Mouse (Mus musculus) liver, embryonic 16.5 days (tissue): ENCODE measurements around the gene Gxylt2. TPM values are rescaled to one million over a fixed set of nuclear protein-coding genes. Genes with fewer than 3 reads are reported as not detected.
A peak's percentile ranks its signal among the peaks of the same experiment; 100 is the strongest.

Experiments
- ATAC-seq: fragments of 200-750 bp; cut with Nextera tagmentation; 2 replicates; pipeline ENCODE4 v1.8.0; 2017; ENCODE audit warnings: low read depth, mild to moderate bottlenecking, moderate number of reproducible peaks, moderate library complexity
- H3K27ac ChIP-seq: fragments of 300-500 bp; sonication (generic); 2 replicates; pipeline ENCODE4 v1.5.1; 2014; ENCODE audit warnings: mild to moderate bottlenecking, low read length
- H3K27me3 ChIP-seq: fragments of 300-500 bp; sonication (generic); 2 replicates; pipeline ENCODE4 v1.6.1; 2014; ENCODE audit warnings: low read depth, low read length, mixed read lengths; ENCODE audit not compliant: control insufficient read depth, insufficient read depth
- H3K36me3 ChIP-seq: fragments of 300-500 bp; sonication (generic); 2 replicates; pipeline ENCODE4 v1.6.1; 2014; ENCODE audit warnings: mild to moderate bottlenecking; ENCODE audit not compliant: control insufficient read depth, insufficient read depth
- H3K4me1 ChIP-seq: fragments of 300-500 bp; sonication (generic); 2 replicates; pipeline ENCODE4 v1.6.1; 2014; ENCODE audit warnings: low read depth, low read length, mixed read lengths; ENCODE audit not compliant: control insufficient read depth
- H3K4me2 ChIP-seq: fragments of 300-500 bp; sonication (generic); 2 replicates; pipeline ENCODE4 v1.6.1; 2014; ENCODE audit warnings: low read depth, low read length, mixed read lengths
- H3K4me3 ChIP-seq: fragments of 300-500 bp; sonication (generic); 2 replicates; pipeline ENCODE4 v1.5.1; 2014; ENCODE audit warnings: low read depth, mild to moderate bottlenecking, low read length
- H3K9ac ChIP-seq: fragments of 300-500 bp; sonication (generic); 2 replicates; pipeline ENCODE4 v1.6.1; 2014; ENCODE audit warnings: low read depth, low read length
- H3K9me3 ChIP-seq: fragments of 300-500 bp; sonication (generic); replicated peaks from 2 replicates; pipeline ENCODE4 v1.6.1; 2016; ENCODE audit warnings: low read length; ENCODE audit not compliant: control insufficient read depth
- WGBS: fragments of 180-500 bp; shearing (Covaris S2); extraction: QIAGEN DNeasy Blood & Tissue Kit; methylation state at CpG from one replicate; pipeline ENCODE4 v1.1.7; 2014; ENCODE audit not compliant: insufficient replicate concordance; 5-methylcytosine and 5-hydroxymethylcytosine counted together
- polyA plus RNA-seq: library from polyadenylated mRNA; unstranded; fragments of >200 nt; fragmentation: Nextera tagmentation; extraction: Ambion mirVana; gene quantifications from 2 replicates; pipeline ENCODE4 v1.2.1, GENCODE M21; 2015

The Gxylt2 gene
- polyA plus RNA-seq, 1 experiment from 2014 or later = 0.08 TPM

DNA sequence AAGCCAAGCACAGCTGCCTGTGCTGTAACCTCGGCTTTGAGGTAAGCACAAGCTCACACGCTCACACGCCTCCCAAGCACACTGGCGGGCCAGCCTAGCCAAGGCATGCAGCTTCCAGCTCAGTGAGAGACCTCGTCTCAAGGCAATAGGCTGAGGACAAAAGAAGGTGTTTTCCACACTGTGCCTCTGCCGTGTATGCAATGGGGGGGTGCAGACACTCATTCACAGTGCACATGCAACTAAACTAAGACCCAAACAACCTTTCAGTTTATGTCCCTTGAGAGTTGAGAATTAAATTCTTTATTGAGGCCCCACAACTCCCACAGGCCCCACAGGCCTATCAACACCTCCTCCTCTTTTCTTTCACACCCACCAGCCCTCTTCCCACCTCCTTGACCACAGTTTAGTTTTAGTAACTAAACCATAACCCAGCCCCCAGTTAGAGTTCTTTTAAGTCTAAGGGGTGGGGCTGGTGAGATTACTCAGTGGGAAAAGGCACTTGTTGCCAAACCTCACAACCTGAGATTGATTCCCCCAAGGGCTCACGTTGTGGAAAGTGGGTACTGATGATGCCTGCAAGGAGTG, 119.9 kb downstream of the Gxylt2 start:
- no peaks in the 10 kb centered on the region for H3K4me1 ChIP-seq
- no peak for ATAC-seq
- H3K9me3 ChIP-seq = no peaks in the 10 kb centered on the region
- WGBS = 51% methylated on average over 7 of the region's 7 CpGs
- no peak overlapping the region for H3K4me2 ChIP-seq
- no peak overlapping the region for H3K27ac ChIP-seq
- no peak overlapping the region for H3K9ac ChIP-seq
- H3K4me3 ChIP-seq = no peak overlapping the region
- H3K36me3 ChIP-seq = no peaks in the 10 kb centered on the region
- no peaks in the 10 kb centered on the region for H3K27me3 ChIP-seq

DNA sequence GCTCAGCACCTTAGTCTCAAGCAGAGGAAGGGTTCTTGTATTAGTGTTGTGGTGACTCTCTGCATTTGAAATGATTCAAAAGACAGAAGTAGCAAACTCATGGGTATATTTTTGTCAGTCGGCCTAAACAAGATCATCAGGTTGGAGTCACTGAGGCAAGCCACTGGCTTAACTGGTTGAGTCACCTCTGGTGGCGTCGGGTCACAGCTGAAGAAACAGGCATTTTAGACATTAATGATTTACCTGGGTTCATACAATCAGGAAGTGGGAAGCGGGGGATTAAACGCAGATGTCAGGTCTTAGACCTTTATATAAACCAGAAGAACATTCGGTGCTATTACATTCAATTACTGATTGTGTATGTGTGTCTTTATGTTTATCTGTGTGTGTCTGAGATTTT, 121.5 kb downstream of the Gxylt2 start:
- WGBS = 61% methylated on average over 6 of the region's 6 CpGs
- no peak overlapping the region for H3K9ac ChIP-seq
- H3K36me3 ChIP-seq = no peaks in the 10 kb centered on the region
- H3K9me3 ChIP-seq = no peaks in the 10 kb centered on the region
- no peak overlapping the region for H3K27ac ChIP-seq
- no peak for ATAC-seq
- H3K4me1 ChIP-seq = no peaks in the 10 kb centered on the region
- no peak overlapping the region for H3K4me3 ChIP-seq
- no peaks in the 10 kb centered on the region for H3K27me3 ChIP-seq
- no peak overlapping the region for H3K4me2 ChIP-seq

GRCm38 (mm10) chr6:100828565-100828964, 124.0 kb downstream of the Gxylt2 start:
- no peak for ATAC-seq
- H3K4me1 ChIP-seq = no peaks in the 10 kb centered on the region
- 77% methylated on average over 7 of the region's 7 CpGs for WGBS

DNA sequence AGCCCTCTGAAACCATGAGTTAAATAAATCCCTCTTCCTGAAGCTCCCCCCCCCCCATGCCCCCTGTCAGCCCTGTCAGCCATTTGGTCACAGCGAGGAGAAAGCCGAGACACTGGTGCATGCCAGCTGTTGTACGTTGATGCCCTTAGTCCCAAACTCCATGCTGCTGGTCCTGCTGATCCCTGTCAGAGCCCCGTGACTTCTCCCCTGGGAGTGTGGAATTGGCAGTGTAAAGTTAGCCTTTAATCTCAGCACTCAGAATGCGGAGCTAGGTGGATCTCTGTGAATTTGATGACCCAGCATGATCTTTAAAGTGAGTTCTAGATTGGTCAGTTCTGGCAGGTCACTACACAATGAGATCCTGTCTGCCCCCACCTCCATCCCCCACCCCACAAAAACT, 125.2 kb downstream of the Gxylt2 start:
- Histone ChIP-seq H3K4me1 (peaks cover 2% of the 10 kb centered on the region), H3K27me3 (no peaks in the 10 kb centered on the region), H3K4me2 (no peak overlapping the region), H3K36me3 (no peaks in the 10 kb centered on the region), H3K9me3 (no peaks in the 10 kb centered on the region), H3K27ac (no peak overlapping the region), H3K9ac (no peak overlapping the region), H3K4me3 (no peak overlapping the region)
- no peak for ATAC-seq
- WGBS = 72% methylated on average over 5 of the region's 5 CpGs

More at GRCm38 (mm10) chr6:100828565-100828964, 124.0 kb downstream of the Gxylt2 start:
- H3K36me3 ChIP-seq = no peaks in the 10 kb centered on the region
- H3K9ac ChIP-seq = no peak overlapping the region
- no peak overlapping the region for H3K4me2 ChIP-seq
- H3K27me3 ChIP-seq = no peaks in the 10 kb centered on the region
- H3K27ac ChIP-seq = no peak overlapping the region
- H3K9me3 ChIP-seq = no peaks in the 10 kb centered on the region
- H3K4me3 ChIP-seq = no peak overlapping the region

DNA sequence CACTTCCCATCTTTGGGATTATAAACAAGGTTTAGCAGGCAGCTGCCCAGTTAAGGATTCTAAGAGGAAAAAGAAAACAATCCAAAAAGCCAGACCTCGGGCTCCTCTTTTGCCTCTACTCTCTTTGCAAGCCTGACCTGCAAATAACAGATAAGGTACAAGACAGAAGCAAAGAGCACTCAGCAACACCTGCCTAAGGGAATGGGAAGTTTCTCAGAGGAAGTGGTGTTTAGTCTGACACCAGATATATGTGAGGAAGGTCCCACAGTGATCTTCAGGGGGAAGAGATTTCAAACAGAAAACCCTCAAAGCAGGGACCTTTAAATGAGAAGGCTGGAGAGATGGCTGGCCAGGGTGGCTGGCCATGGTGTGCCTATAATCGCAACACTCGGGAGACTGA, 126.7 kb downstream of the Gxylt2 start:
- no peak overlapping the region for H3K4me2 ChIP-seq
- H3K9ac ChIP-seq = no peak overlapping the region
- 45% methylated on average over 3 of the region's 3 CpGs for WGBS
- no peak overlapping the region for H3K27ac ChIP-seq
- H3K36me3 ChIP-seq = peaks cover 5% of the 10 kb centered on the region
- no peak for ATAC-seq
- peaks cover 8% of the 10 kb centered on the region for H3K4me1 ChIP-seq
- H3K9me3 ChIP-seq = no peaks in the 10 kb centered on the region
- H3K4me3 ChIP-seq = no peak overlapping the region
- H3K27me3 ChIP-seq = no peaks in the 10 kb centered on the region

- H3K36me3 ChIP-seq = peaks cover 8% of the 10 kb centered on the region
- H3K27ac ChIP-seq = no peak overlapping the region
- no peaks in the 10 kb centered on the region for H3K9me3 ChIP-seq
- H3K4me2 ChIP-seq = no peak overlapping the region
- ATAC-seq = no peak
- WGBS = 84% methylated on average over 6 of the region's 6 CpGs
- no peaks in the 10 kb centered on the region for H3K27me3 ChIP-seq
- H3K4me1 ChIP-seq = peaks cover 8% of the 10 kb centered on the region
- H3K4me3 ChIP-seq = no peak overlapping the region
- H3K9ac ChIP-seq = no peak overlapping the region
These were observed 127.2 kb downstream of the Gxylt2 start for GRCm38 (mm10) chr6:100831751-100832150.

GRCm38 (mm10) chr6:100833355-100833754, 128.8 kb downstream of the Gxylt2 start, which contains the start of gene Ppp4r2:
Ppp4r2 (plus strand) TSS chr6:100833622.
- WGBS = under 1% methylated on average over 43 of the region's 50 CpGs

DNA sequence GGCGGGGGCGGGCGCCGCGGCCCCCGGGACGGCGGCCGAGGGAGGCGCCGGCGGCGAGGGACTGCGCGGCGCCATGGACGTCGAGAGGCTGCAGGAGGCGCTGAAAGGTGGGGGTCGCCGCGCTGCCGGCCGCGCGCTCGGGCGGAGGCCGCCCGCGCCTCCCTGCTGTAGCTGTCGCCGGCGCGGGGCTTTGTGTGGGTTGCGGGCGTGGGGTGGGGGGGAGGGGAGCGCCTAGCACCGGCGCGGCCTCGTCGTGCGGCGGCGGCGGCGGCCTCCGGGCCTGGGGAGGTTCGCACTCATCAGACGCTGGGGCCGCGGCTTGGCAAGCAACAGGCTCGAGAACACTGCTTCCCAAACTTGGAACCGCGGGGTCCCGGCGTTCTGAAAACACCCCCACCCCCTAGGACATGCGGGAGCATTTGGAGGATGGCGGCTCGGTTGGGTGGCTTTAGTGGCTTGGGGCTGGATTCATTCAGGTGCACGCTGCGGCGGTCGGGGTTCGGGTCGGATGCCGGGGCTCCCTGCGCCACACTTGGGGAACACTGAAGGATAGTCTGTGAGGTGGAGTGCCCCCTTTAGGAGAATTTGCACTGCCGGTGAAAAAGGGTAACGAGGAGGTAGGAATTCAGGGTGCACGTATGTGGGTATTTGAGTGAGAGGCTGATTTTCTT, 129.4 kb downstream of the Gxylt2 start:
- no peaks in the 10 kb centered on the region for H3K27me3 ChIP-seq
- peaks cover 8% of the 10 kb centered on the region for H3K4me1 ChIP-seq
- H3K4me3 ChIP-seq = peak overlapping the region; percentile 91
- 0% methylated on average over 24 of the region's 72 CpGs for WGBS
- peak overlapping the region; percentile 84 for H3K9ac ChIP-seq
- peaks cover 19% of the 10 kb centered on the region for H3K36me3 ChIP-seq
- peak overlapping the region; percentile 59 for H3K4me2 ChIP-seq
- peak overlapping the region; percentile 77 for H3K27ac ChIP-seq
- ATAC-seq = peak; percentile 80
- H3K9me3 ChIP-seq = no peaks in the 10 kb centered on the region

More at GRCm38 (mm10) chr6:100833355-100833754, 128.8 kb downstream of the Gxylt2 start, which contains the start of gene Ppp4r2:
- ATAC-seq = peak; percentile 99
- peak within 1 kb of the TSS; percentile 77 for H3K27ac ChIP-seq
- H3K9me3 ChIP-seq = no peaks in the 10 kb centered on the region
- H3K27me3 ChIP-seq = no peaks in the 10 kb centered on the region
- peak within 1 kb of the TSS; percentile 84 for H3K9ac ChIP-seq
- peak within 1 kb of the TSS; percentile 91 for H3K4me3 ChIP-seq
- peaks cover 8% of the 10 kb centered on the region for H3K4me1 ChIP-seq
- peaks cover 15% of the 10 kb centered on the region for H3K36me3 ChIP-seq
- H3K4me2 ChIP-seq = peak within 1 kb of the TSS; percentile 67

DNA sequence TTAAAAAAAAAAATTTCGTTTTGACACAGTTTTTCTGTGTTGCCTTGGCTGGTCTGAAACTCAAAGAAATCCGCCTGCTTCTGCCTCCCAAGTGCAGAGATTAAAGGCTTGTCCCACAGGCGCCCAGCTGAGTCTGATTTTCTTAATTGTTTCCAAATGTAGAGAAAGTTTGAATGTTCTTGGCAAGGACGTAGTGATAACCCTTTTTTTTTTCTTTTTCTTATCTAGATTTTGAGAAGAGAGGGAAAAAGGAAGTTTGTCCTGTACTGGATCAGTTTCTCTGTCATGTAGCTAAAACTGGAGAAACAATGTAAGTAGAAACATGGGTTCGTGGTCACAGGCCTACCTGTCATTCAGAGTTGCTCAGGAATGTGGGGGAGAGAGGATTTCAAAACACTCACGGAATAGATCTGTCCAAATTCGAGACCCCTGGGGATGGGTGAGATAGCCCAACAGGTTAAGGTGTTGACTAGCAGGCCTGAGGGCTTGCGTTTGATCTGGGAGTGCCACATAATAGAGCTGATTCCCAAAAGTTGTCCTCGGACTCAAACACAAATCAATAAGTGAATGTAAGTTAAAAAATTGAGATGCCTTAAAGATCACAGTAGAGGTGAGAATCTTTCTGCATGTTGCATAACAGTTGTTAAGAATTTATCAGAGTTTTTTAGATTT, 130.1 kb downstream of the Gxylt2 start:
- 26% methylated on average over 9 of the region's 9 CpGs for WGBS
- Histone ChIP-seq H3K4me1 (peaks cover 8% of the 10 kb centered on the region), H3K36me3 (peaks cover 22% of the 10 kb centered on the region), H3K9me3 (no peaks in the 10 kb centered on the region), H3K4me3 (peak overlapping the region; percentile 91), H3K9ac (peak overlapping the region; percentile 84), H3K27me3 (no peaks in the 10 kb centered on the region), H3K27ac (no peak overlapping the region), H3K4me2 (peak overlapping the region; percentile 59)
- no peak for ATAC-seq
